Mouse (Mus musculus) cortical plate, adult 2 months (tissue): ENCODE measurements at regions not wholly inside any gene's neighbourhood (a gene's known extent, or its start where the extent isn't known, plus 50 kb on each side); places are given as distances from the start of the nearest gene placed in this dataset.

ENCODE experiments used
- H3K27ac ChIP-seq: fragments of 200-500 bp; 2 replicates; pipeline ENCODE4 v1.5.1; 2012; ENCODE audit warnings: low read length, control low read depth, inconsistent platforms; ENCODE audit not compliant: insufficient read depth
- H3K4me1 ChIP-seq: fragments of 200-500 bp; 2 replicates; pipeline ENCODE4 v1.6.1; 2011; ENCODE audit warnings: low read length; ENCODE audit not compliant: control insufficient read depth, insufficient read depth
- H3K4me3 ChIP-seq: fragments of 200-500 bp; 2 replicates; pipeline ENCODE4 v1.5.1; 2011; ENCODE audit warnings: mild to moderate bottlenecking, low read length, control low read depth; ENCODE audit not compliant: insufficient read depth
- CTCF ChIP-seq: fragments of 200-500 bp; IDR thresholded peaks from 2 replicates; pipeline ENCODE4 v1.5.1; 2011; ENCODE audit warnings: mild to moderate bottlenecking, control low read depth, low read length; ENCODE audit not compliant: insufficient read depth; ENCODE audit errors: extremely low read depth
- POLR2A ChIP-seq: fragments of 200-500 bp; IDR thresholded peaks from 2 replicates; pipeline ENCODE4 v1.6.1; 2011; ENCODE audit warnings: mild to moderate bottlenecking, low read length, control low read depth; ENCODE audit not compliant: insufficient read depth; ENCODE audit errors: extremely low read depth

DNA sequence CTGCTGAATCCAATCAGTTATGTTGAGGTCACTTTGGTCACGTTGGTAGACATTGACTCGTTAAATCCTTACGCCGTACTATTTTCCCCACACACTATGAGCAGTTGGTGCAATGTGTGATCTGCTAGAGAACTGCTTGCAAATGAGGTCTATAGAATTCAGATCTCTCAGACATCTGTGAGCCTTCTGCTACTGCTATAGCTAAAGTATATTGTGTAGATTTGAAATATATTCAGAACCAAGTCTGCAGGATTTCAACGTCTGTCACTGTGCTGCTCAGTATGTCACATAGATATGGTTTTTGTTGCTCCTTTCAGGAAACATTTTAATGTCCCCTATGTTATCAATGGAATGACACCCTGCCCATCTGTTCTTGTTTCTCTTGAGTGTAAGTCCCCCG is 182.4 kb upstream of the Car8 start:
- TF ChIP-seq CTCF (no peak), POLR2A (no peak)
- H3K4me3 ChIP-seq = no peak overlapping the region
- no peaks in the 10 kb centered on the region for H3K4me1 ChIP-seq
- no peak overlapping the region for H3K27ac ChIP-seq

DNA sequence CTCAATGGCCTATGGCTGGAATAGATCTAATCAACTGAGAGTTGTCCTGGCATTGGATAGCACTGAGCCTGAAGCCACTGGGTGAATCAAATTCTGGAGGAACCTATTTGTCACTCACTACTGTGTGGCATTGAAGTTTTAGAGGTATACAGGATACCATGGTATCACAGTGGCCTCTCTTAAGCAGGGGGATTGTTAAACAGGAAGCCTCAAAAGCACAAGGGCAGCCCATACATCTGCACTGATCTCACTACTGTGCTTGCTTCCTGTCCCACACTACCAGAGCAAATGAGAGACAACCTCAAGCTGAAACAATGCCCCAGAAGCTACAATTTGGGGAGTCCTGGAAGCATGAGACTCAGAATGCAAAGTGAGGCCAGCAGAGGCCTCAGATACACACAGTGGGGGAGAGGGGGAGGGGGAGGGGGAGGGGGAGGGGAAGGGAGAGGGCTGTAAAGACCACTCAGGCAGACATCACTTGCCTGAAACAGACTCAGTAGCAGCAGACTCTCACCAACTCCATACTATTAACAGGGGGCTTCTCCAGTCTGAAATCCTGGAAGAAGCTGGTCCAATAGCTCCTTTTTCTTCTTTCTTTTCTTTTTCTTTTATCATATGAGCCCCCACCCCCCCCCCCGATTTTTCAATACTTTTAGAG is 179.7 kb upstream of the Car8 start:
- H3K4me1 ChIP-seq = no peaks in the 10 kb centered on the region
- H3K4me3 ChIP-seq = no peak overlapping the region
- H3K27ac ChIP-seq = no peak overlapping the region
- TF ChIP-seq CTCF (no peak), POLR2A (no peak)

DNA sequence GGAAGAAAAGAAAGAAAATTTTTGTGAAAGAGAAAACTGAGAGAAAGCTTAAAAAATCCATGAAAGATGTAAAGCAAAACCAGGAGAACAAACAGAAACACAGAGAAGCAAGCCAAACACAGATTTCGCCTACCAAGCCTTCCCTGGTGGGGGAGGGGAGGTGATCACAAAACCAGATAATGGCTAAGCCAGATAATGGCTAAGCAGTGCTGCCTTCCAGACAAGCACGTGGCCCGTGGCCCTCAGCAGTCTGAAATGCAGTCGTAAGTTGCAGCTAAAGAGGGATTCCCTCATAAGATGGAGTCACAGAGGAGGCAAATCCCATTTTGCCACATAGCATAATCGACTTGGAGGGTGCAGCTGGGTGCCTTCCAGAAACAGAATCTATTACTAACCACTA is 179.0 kb upstream of the Car8 start:
- no peak overlapping the region for H3K4me3 ChIP-seq
- H3K4me1 ChIP-seq = no peaks in the 10 kb centered on the region
- TF ChIP-seq POLR2A = no peak
- TF ChIP-seq CTCF = no peak
- H3K27ac ChIP-seq = no peak overlapping the region

GRCm38 (mm10) chr4:8413307-8413706 is 174.5 kb upstream of the Car8 start:
- no peak overlapping the region for H3K27ac ChIP-seq
- H3K4me3 ChIP-seq = no peak overlapping the region
- no peaks in the 10 kb centered on the region for H3K4me1 ChIP-seq
- TF ChIP-seq POLR2A (no peak), CTCF (no peak)

- TF ChIP-seq CTCF (no peak), POLR2A (no peak)
- no peak overlapping the region for H3K27ac ChIP-seq
- no peak overlapping the region for H3K4me3 ChIP-seq
- no peaks in the 10 kb centered on the region for H3K4me1 ChIP-seq
Observed at GRCm38 (mm10) chr4:8400069-8400468, 161.2 kb upstream of the Car8 start.

DNA sequence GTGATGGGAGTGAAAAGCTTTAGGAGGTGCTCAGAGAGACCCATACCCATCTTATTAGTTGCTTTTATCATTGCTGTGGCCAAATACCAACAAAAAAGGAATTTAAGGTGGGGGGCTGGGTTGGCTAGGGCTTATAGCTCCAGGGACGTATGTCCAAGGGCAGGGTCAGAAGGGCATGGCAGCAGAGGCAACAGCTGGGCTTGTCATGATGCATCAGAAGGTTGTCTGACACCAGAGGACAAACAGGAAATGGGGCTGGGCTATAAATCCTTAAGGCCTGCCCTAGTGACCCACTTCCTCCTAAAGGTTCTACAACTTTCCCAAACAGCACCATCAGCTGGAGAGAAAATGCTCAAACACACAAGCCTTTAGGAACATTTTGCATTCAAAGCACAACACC is 160.6 kb upstream of the Car8 start:
- Histone ChIP-seq H3K27ac (no peak overlapping the region), H3K4me1 (no peaks in the 10 kb centered on the region), H3K4me3 (no peak overlapping the region)
- no peak for TF ChIP-seq POLR2A
- no peak for TF ChIP-seq CTCF

DNA sequence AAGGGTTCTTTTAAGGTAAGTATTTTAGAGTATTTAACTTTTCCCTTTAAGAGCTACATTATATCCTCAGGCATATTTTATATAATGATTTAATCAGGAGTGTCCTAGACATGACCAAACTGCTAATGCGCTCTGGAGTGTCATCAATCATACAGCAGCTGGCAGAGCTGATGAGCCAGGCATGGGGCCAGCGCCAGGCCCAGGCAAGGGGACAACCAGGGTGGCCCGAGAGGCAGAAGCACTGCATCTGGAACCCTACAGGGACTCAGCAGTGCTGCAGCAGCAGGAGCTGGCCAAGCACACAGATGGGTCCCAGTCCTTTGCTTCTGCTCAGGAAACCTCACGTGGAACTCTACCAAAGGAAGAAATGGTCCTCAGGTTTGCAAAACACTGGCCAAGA is 160.1 kb upstream of the Car8 start:
- H3K4me3 ChIP-seq = no peak overlapping the region
- no peaks in the 10 kb centered on the region for H3K4me1 ChIP-seq
- H3K27ac ChIP-seq = no peak overlapping the region
- TF ChIP-seq CTCF (no peak), POLR2A (no peak)

DNA sequence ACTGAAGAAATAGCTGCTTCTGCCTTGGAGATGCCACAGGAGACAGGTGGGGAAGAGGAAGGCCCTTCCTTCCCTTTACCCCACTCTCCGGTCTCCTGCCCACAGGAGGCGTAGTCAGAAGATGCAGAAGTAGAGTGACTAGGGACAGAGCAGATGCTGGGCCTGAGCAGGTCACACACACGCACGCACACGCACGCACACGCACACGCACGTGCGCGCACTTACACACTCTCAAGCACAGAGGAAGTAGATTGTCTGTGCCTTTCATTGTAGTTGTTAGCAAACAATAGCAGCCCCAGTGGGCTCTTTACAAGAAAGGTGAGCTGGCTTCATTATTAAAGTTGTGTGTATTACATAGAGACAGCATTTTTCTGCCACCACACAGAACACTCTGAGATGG is 144.3 kb upstream of the Car8 start:
- Histone ChIP-seq H3K4me1 (no peaks in the 10 kb centered on the region), H3K27ac (no peak overlapping the region), H3K4me3 (no peak overlapping the region)
- TF ChIP-seq POLR2A (no peak), CTCF (no peak)

GRCm38 (mm10) chr4:8382125-8382417 is 143.2 kb upstream of the Car8 start:
- TF ChIP-seq CTCF = no peak
- no peak for TF ChIP-seq POLR2A
- Histone ChIP-seq H3K4me3 (no peak overlapping the region), H3K27ac (no peak overlapping the region), H3K4me1 (no peaks in the 10 kb centered on the region)

GRCm38 (mm10) chr4:8381408-8382124 is 142.7 kb upstream of the Car8 start:
- TF ChIP-seq CTCF (no peak), POLR2A (no peak)
- Histone ChIP-seq H3K4me1 (no peaks in the 10 kb centered on the region), H3K4me3 (no peak overlapping the region), H3K27ac (no peak overlapping the region)
